Mouse (Mus musculus) CD4-positive, CD25-positive, alpha-beta regulatory T cell, adult 2 months (primary cell): ENCODE measurements around the gene Arhgef3.

Experiments
- DNase-seq: peaks from one replicate; pipeline ENCODE4 v3.0.0-alpha.2; 2012; ENCODE audit warnings: low read depth, low spot score

The Arhgef3 gene

DNA sequence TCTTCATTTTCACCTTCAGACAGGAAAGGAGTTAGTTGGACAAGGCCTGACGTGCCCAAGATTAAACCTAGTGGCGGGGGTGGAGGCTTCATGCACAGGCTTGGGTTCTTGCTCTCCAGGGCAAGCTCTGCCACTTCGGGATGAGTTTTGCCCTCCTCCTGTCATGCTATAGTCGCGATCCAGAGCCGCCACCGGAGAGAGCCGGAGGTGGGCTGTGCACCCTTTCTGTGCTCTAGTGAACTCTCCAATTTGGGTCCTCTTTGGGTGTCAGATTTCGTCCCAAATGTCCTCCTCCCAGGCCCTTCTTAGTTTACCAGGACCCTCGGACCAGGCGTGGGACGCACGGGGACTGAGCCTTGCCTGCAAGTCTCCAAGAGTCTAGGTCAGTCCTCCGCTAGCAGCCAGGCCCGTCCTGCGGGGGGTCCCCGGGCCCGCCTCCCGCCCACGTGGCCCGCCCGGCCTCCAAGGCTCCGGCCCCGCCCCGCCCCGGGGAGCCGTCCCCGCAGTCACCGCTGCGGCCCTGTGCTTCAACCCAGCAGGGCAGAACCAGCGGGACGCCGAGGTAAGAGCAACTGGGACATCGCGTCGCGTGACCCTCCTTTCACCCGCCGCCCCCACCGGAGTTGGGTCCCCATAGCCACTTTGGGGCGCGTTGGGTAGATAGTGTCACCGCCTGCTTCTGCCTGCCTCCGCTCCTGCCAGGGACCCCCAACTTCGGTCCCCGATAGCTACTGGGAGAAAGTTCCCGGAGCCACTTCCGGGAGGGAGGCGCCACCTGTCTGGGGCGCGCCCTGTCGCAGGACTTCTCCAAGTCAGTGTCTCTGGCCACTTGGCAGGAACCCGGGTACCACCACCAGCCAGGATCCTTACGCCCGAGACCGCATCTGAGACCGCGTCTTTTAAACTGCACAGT lies at the start of gene Arhgef3:
Gene Arhgef3, plus strand, starts transcription at position 538 of the 913 bp plus-strand sequence.
- peak; percentile 28 for DNase-seq

DNA sequence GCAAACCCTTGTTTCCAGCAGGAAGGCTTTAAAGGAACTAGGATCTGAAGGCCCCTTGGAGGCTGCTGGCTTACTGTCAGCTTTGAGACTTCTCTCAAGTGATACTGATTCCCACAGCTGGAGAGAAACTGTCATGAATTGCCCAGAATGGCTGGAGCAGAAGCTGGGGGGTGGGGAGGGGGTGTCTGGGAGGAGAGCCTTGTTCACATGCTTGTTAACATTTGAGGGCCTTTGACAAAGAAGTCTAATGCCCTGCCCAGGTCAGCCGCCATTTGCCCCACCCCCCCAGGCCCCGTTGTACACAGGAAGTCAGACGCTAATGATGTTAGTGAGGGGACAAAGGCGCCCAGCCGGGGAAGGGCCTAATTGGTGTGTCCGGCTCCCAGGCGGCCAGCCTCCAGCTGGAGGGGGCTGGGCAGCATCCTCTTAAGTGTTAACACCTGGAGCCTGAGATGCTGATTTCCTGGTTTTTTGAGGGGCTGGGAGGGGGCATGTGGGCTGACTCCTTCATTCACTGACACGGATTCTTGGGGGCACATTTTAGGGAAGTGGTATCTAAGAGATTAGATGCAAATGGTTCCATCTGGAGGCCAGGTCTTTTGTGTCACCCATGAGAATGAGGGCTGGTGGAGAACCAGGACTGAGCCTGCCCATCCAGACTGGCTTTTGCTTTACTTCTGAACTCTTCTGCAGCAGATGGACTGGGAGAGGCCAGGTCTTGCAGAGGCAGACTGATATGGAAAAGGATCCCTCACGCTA lies 48.3 kb upstream of the Arhgef3 start:
- DNase-seq: no peak

DNA sequence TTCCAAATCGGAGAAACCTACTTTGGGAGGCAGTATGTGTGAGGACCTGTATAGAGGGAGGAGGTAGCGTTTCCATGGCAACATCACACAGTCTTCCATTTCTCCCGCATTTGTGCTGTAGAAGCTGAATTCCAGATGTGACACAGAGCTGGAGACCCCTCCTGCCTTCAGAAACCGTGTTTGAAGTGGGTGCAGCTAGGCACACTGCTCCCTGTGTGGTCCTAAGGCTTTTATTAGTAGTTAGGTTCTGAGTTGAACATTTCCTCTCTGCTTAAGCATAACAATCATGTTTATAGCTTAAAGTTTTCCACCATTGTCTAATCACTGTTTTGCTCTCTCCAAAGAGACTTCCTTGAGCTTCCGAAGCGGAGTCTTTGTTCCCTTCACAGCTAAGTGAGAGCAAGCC lies 46.8 kb upstream of the Arhgef3 start:
- DNase-seq: no peak

DNA sequence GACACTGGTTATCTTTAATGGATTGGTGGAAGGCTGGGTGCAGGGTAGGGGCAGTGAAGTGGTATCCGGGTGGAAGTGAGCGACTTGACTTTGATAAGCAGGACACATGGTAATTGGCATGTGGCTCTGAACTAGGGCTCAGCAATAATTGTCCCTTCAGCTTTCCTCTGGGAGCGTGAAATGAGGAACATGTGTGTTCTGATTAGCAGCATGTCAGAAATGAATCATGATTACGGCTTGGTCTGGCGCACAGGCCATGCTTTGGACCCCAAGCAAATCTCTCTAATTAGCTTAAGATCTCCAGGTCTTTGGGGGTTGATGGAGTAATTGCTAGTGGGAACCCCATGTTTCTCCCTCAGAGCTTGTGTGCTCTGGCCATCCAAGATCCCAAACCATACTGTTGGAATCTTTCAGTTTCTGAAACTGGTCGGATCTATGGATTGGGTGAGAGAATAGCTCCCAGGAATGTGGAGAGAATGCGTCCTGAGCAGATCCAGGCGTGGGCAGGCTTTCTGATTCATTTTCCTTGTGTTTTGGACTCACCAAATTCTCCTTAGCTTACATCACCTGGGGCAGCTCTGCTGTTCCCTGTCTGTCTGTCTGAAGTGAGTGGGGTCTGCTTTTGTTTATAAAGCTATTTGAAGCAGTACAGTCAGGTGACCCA lies 45.1 kb upstream of the Arhgef3 start:
- no peak for DNase-seq

DNA sequence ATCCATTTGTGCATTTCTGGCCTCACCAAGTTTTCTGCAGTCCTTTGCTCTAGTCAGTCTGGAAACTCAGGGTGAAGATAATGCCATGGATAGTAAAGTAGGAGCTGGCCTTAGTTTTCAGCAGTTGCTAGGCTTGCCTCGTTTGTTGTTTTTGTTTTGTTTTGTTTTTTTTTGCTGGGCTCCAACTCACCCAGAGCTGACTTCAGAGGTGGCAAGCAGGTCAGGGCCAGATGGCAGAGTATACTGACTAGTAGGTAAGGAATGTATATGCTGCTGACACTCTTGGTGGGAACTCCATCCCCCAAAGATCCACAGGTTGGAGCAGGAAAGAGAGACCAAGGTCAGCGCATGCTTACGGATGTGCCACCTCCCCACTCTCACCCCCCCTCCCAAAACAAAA lies 44.6 kb upstream of the Arhgef3 start:
- DNase-seq: no peak

DNA sequence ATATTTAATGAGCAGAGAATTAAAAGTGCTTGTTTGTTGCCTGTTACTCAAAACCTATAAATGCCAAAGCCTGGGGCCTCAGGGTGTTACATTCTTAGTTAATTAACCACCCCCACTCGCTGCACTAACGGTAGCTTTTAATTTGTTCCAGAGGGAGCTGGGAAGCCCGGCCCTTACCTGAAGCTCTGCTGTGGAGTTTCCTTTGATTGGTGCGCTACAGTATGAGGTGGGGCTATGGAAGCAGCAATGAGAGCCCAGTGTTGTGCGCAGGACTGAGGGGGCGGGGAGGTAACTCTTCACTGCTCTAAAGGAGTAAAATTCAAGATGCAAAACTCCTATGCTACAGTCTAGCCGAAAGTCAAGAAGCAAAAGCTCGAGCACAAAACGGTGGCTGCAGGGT lies 43.9 kb upstream of the Arhgef3 start:
- DNase-seq: no peak

DNA sequence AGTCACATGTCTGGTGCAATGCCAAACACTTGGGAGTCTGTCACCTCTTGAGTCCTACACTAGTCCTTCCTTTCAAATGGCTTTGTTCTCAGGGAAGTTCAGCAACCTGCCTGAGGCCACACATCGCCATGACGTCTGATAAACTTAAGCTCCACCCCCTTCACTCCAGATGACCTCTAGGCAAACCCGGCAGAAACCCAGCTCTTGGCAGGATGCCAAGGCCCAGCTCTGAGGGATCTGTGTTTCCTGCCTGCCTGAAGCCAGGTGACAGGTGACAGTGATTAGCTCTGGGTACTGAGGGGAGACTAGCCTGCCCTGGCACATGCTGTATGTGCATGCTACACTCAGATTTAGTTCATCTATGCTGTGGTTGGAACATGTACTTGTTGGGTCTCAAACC lies 42.7 kb upstream of the Arhgef3 start:
- DNase-seq: peak; percentile 31

DNA sequence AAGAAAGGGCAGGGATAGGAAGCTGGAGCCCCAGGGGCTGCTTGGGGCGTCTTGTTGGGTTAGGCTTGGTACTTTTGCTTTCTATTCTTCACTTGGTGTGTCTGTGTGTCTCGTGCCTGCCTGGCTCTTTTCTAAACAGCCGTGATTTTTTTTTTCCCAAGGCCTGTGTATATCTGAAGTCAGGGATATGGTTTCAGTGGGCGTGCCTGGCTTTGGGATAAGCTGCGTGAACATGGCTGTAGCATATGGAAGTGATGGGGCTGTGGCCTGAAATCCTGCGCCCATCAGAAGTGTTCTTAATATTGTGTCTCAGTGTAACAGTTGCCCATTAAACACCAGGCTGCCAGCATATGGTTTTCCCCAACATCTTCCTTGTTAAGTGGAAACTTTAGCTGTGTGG lies 39.6 kb upstream of the Arhgef3 start:
- DNase-seq: no peak

DNA sequence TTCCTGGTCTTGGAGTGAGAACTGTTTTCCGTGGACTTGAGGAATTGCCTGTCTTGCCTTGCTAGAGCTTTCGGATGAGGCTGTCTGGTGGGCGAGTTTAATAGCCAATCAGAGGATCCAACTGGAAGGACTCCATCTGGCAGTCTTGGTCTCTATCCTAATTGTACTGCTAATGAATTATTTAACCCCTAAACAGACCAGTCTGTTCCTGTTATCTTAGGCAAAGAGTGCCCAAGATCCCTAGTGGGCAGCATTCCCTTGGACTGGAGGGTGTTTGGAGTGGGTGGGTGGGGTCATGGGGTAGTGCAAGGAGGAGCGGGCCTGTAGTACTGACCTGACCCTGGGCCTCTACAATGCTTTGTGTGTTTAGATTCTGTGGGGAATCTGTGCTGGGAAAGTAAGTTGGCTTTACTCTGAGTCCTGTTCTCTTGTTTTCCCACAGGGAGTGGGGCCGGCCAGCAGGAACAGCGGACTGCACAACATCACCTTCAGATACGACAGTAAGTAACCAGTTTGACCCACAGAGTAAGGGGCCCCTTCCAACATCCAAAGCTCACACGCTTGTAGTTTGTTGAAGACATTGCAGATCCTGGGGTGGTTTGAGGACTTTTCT lies 38.7 kb upstream of the Arhgef3 start:
- no peak for DNase-seq

DNA sequence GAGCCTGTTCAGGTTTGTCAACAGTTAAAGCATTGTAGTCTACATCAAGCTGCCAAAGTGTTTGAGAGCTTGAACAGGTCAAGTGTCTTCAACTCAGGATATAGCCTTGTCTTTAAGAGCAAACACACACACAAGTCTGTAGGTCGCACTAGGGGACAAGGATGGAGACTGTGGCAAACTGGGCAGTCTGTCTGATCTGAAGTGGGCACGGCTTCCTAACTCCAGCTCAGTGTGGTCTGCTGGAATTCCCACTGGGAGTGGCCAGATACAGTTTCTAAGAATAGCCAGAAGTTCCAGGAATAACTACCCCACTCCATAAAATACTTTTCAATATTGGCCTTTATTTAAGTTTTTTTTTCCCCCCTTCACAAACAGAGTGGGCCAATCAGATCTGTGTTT lies 38.2 kb upstream of the Arhgef3 start:
- DNase-seq: no peak

DNA sequence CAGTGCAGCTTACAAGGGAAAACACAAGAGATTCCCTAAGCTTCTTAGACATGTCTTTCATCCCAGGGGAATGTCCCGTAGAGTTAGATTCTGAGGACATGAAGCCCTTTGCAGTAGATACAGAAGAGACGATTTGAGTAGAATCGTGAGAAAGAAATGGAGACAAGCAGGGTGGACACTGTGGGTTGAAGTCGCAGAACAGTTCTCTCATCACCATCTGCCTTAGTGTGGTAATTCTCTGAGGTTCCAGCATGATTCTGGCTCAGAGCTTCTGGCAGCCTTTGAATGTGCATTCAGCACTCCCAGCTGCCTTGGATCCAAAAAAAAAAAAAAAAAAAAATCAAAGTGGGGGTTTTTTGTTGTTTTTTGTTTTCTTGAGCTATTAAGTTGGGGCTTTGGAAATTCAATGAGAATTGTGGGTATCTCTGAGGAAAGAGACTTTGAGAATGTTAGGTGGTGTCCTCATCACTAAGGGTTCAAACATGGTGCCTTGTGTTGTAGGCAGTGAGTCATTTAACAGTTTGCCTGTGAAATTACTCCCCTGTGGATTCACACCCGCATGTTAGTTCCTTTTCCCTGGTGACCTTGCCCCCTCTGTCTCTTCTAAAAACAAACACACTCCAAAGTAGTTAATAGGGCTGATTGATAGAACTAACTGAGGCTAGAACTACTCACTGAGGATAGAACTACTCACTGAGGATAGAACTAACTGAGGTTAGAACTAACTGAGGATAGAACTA lies 33.0 kb upstream of the Arhgef3 start:
- no peak for DNase-seq

DNA sequence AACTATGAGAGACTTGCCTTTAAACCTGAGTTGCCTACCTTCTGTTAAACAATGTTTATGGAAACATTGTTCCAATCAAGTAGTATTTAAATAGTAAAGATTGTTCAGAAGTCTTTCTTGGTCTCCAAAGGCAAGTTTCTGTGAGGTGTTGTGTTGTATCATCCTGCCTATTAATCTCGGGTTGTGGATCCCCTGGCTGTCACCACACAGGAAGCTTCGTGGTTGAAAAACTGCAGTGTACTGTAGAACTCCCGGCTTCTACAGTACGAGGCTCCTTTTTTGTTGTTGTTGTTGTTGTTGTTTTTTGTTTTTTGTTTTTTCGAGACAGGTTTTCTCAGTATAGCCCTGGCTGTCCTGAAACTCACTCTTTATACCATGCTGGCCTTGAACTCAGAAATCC lies 29.2 kb upstream of the Arhgef3 start:
- peak; percentile 7 for DNase-seq

DNA sequence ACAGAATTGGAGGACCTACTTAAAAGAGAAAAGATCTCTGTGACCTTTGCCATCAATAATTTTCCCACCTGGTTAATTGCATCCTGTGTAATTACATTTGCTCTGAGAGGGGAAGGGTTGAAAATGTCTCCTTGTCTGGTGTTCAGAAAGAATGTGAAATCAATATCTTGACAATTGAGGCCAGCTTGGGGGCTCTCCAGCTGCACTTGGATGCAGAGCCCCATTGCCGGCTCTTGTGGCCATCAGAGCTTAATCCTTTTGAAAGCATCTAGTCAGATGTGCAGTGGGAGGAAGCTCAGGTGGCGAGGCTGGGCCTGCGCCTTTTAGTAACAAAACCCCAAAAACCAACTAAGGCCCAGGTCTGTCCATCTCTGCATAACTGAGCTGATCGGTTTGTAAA lies 28.7 kb upstream of the Arhgef3 start:
- no peak for DNase-seq

DNA sequence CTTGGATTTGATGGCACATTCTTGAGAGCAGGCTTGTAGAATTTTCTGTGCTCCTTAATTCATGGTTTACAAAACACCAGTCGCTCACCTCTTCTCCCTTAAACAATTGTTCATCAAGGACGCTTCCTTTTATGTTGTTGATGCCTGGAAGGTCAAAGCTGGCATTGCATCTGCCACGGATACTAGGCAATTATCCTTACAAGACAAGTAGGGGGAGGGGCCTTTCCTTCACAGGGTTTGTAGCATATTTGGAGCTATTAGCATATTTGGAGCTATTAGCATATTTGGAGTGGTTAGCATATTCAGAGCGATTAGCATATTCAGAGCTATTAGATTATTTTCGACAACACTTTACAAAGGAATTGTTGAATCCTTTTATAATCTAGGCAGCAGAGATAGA lies 20.5 kb upstream of the Arhgef3 start:
- no peak for DNase-seq

DNA sequence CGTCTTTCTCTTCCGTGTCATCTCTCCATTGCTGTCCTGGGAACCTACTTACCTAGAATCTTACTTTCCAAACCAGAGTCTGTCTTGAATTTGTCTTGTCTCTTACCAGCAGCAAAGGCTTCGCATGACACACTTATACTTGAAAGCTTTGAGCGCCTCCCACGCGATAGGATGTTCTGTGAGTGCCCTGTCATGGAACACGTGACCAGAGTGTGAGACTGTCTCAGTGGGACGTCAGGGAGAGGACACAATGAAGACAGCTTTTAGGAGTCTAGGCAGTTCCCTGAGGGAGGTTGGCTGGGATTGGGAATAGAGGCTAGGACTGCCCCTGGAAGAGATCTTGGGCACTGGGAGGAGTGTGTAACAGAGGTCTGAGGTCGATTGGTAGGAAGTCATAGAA lies 18.6 kb upstream of the Arhgef3 start:
- peak; percentile 58 for DNase-seq

DNA sequence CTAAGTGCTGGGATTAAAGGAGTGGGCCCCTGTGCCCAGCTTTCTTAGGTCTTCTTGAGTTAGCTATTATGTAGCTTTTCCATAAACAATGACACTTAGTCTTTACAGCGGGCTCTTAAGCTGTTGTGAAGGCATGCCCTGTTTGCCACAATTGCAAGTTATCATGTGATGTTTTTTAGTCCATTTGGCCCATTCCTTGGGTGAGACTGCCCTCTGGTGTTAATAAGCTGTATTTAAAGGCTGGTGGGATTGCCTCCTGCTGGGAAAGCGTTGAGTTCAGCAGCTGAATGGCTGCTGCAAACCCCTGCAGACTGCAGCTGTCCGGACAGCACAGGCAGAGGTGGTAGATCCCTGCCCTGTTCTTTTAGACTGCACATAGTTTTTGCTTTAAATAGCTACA lies 17.9 kb upstream of the Arhgef3 start:
- DNase-seq: peak; percentile 74

DNA sequence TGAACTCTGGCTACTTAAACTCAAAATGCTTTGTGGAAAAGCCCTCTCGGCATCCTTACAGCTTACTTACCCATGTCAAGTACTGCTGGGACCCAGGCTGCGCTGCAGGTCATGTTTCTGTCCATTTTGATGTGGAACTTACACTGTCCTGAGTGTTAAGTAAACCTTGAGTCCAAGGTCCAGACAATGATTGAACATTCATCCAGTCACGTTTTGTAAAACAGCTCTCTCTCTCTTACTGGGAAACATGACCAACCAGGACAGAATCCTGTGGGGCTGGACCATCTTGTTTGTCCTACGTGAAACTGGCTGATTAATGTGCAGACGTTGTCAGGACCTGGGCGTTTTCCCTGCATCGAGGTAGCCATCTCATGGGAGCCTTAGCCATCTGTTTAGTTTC lies 13.0 kb upstream of the Arhgef3 start:
- DNase-seq: no peak

DNA sequence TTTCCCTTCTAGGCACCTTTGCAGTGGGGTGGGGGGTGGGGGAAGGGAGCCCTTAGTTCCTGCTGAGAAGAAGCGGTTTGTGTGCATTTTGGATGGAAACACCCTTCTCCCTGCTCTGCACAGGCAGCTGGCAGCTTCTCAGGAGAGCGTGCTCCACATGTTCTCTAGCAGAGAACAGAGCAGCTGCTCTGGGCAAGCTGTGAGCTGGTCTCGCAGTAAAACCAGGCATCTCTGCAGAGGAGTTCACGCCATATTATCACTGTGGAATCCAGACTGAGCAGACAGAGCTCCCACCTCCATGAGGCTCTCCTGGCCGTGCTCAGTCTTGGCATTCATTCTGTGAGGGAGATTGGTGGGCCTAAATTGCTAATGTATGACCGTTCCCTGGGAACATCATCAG lies 12.0 kb upstream of the Arhgef3 start:
- DNase-seq: no peak

DNA sequence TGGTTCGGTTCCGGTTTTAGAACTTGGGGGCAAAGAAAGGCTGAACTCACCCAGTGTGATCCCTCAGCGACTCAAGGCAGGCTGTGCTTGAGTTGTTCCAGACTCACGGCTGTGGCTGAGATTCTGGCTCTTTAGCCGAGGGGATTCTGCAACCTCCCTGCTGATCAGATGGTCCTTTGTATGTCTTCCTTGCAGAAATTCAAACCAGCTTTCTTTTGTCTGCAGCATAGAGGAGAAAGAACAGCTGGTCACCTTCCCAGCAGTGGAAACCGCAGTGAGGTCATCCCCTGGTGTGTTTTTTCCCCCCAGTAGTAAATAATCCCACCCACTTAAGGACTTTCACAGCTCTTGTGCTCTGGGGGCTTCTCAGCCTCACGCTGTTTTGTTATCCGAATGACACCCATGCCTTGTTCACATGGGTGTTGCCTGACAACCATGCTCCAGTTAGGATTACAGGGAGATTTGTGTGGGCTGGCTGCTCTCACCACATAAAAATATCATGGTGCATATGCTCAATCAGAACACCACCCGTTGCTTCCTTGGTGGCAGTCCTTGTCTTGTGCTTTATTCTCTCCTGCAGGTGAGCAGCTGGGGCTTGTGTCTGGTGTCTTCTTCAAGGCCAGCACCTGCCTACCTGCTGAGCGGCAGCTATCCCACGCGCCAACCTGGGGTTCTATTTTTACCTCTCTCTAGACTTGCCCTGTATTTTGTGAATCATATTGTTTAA lies 8.8 kb upstream of the Arhgef3 start:
- DNase-seq: no peak

DNA sequence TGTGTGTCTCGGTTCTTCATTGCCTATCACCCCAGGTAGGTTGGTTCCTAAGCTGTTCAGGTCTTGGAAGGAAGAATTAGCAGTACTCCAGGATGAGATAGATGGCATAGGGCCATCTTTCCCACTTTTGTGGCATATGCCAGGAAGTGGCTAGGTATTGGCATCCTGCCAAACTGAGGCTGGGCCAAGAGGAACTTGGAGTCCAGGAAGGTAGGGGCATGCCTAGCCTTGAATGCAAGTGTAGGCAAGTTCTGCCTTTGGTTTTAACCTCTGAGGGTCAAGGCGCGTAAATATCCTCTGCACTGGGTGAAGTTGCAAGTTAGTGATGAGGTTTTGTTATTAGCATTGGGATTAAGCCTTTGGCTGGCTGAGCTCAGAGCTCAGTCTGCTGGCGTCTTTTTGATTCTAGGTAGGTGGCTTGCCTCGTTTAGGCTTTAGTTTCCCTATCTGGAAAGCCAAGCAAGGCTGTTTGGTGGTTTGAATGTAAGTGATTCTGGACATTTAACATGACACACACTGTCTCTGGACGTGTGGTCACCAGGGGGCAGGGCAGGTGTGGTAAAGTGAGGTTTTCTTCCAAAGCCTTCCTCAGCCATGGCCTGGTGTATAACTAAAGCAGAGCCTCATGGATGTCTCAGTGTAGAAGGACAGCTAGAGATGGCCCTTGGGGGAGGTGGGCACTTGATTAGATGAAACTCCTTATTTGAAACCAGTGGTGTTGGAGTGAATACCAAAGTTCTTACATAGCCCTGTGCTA lies 5.8 kb upstream of the Arhgef3 start:
- no peak for DNase-seq
